Mouse (Mus musculus): ENCODE measurements around the gene Birc3.
A peak's percentile ranks its signal among the peaks of the same experiment; 100 is the strongest.
"Not testable (repeated sequence)": the region's sequence is repeated elsewhere in the genome, so short reads cannot be mapped to it uniquely, and the experiment has no call there.

The Birc3 gene

DNA sequence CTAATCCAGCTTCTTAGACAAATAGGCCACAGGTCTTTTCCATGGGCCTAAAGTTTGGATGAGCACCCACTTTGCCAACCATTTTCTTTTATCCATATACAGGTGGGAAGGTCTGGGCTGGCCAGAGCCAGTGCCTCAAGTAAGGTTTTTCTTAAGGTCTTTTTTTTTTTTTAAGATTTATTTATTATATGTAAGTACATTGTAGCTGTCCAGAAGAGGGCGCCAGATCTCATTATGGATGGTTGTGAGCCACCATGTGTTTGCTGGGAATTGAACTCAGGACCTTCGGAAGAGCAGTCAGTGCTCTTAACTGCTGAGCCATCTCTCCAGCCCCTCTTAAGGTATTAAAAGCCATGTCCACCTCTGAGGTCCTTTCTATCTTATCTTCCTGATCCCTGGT is 6.0 kb downstream of the Birc3 start:
- not testable (repeated sequence) for DNase-seq

DNA sequence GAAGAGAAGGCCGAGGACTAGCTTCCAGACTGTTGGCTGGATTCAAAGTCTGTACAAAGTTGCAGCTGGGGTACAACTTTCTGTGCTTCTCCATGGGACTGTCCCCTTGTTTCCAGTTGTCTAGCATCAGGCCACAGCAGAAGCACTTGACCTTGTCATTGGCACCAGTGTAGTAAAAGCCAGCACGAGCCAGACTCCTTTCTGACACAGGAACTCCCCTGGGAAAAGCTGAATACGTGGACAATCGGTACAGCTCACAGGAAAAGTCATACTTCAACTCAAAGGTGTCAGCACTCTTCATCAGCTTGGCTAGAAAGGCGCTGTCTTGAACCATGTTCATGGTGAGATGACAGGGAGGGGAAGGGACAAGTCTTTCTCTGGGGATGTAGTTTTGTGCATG is 12.0 kb downstream of the Birc3 start:
- no peak for DNase-seq

DNA sequence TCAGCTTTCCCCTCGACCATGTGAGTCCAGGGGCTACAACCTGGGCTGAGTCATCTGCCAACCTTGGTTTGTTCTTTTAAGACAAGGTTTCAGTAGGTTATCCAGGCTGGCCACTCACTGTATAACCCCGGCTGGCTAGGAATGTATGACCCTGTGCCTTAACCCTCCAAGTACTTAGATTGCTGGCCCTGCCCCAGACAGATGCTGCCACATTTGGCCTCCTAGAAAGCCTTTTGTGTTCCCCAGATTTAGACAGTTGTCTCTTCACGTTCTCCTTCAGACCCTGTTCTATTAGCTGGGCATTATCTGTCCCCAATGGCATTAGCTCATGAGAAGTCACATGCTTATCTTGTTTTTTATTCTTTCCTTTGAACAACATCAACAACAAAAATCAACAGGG is 17.1 kb downstream of the Birc3 start:
- DNase-seq = no peak

DNA sequence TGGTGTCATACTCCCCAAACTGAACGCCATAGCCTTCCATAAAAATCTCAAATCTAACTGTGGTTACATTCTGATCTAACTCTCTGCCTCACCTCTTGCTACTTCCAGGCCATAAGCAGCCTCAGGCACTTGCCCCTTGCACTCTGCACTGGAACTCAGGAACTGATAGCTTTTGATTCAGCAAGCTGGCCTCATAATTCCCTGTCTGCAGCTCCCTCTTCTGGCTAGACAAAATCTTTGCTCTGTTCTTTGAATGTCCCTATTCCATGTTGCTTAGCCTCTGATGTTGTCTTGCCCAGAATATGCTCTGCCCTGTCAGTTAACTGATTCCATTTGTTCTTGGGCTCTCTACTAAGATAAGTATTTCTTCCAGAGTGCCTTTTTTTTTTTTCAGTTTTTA is 17.6 kb downstream of the Birc3 start:
- peak; percentile 61 for DNase-seq

DNA sequence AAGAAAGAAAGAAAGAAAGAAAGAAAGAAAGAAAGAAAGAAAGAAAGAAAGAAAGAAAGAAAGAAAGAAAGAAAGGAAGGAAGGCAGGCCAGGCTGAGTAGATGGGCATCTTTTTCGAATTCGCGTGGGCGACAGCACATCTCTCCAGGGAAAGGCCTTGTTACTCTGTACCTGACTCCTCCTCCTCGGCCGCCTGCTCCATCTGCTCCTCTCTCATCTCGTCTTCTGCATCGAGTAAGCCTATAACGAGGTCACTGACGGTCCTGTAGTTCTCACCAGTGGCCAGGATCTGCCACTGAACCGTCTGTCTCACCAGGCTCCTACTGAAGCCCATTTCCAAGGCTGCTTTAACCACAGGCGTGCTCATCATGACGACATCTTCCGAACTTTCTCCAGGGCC is 18.8 kb downstream of the Birc3 start:
- not testable (repeated sequence) for DNase-seq

GRCm38 (mm10) chr9:7852346-7853230 is 20.4 kb downstream of the Birc3 start:
- DNase-seq = no peak

DNA sequence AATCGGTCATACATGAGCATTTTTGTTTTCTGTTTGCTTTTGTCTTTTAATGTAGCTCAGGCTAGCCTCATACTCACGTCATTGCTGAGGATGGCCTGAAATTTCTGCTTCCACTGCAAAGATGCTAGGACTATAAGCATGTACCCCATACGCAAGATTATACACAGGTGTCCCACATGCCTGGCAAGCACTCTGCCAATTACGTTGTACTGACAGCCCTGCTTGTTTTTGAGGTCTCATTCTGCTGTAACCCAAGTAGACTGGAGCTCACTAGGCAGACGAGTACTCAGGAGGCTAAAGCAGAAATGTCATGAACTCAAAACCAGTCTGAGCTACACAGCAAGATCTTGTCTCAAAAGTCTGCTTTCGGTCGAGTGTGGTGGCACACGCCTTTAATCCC is 21.1 kb downstream of the Birc3 start:
- DNase-seq = no peak

- no peak for DNase-seq
Measured at GRCm38 (mm10) chr9:7848191-7848590, 24.8 kb downstream of the Birc3 start.

DNA sequence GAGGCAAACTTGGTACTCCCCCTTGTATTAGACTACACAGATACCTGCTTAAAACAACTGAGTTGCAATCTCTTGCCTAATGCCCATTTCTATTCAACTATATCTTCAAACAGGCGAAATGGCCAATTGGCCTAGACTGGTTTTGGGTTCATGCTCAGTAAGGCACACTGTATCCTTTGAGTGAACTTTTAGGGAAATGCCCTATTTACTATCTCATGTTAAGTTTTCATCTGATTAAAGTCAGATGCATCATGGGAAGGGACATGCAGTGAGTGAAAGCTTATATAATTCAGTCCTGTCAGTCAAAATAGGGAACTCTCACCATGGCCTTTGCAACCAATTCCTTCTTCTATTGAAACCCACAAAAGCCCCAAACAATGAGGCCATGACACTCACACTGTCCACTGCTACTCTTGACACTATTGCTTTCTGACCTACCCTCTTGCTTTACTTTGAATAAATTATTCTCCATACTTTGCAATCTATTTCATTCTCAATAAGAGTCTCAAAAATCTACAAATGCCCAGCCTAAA is 26.3 kb downstream of the Birc3 start:
- no peak for DNase-seq

- DNase-seq = no peak
Measured at GRCm38 (mm10) chr9:7845216-7845895, 27.6 kb downstream of the Birc3 start.

- DNase-seq = no peak
Measured at GRCm38 (mm10) chr9:7841221-7841620, 31.8 kb downstream of the Birc3 start.

DNA sequence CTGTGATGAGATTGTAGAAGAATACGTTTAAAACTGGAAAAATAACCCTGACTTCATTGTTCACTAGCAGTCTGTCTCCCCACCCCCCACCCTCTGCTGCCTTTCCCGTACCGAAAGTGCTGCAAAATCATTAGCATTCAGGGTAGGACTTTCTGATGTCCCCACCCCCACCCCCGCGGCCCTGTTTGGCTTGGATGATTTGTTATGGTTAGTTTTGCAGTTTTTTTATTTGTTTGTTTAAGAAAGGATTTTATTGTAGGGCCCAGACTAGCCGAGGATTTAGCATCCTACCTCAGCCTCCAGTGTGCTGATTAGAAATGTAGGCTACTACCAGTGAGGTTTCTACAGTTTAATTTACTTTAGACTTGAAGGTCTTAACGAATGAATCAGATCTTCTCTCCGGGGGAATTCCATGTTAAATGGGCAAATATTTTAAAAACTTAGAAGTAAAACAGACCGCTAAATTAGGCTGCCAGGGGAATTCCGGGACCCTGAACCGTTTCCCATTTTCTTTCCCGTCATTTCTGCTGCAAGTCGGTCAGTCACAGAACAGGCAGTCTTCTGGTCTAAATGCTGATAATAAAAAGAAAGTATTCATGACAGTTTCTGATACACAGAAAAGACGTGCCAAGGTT is 35.1 kb downstream of the Birc3 start:
- no peak for DNase-seq

DNA sequence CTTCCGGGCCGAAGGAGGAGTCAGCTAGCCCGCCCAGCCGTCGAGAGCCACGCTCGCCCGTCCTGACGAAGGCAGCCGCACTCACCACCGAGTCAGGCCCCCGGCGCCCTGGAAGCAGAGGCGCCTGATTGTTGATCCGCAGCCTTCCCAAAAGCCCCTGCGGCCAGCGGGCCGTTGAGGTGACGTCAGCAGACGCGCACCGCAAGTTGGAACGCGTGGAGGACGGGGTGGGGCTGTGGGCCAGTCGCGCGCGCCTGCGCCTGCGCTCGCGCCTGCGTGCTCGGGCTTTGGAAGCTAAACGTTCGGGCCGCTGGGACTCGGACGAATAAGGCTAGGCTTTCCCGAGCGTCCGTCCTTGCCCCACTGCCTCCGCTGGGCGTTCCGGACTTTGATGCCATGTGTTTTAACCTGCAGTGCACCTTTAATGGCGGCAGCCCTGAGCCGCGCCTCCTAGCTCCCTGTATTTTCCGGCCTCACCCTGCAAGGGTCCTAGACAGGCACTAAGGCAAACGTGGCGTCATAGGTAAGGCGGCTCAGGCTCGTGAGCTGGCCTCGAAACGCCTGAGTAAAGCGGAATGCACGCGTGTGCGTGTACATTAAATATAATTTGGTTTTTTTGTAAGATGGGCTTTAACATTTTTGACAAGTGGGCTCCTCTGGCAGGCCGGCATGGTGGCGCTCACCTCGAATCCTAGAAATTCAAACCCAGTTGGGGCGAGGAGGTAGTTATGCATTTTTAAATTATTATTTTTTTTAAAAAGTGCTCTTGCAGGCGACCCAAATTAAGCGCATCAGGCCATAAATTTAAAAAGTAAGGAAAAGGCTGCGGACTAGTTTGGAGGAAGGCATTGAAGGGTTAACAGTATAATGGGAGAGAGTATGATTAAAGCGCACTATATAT is 35.8 kb downstream of the Birc3 start, which contains the start of gene Birc2:
Gene Birc2 (minus strand): TSS at position 160 of the 901 bp plus-strand sequence.
- DNase-seq = peak; percentile 97

DNA sequence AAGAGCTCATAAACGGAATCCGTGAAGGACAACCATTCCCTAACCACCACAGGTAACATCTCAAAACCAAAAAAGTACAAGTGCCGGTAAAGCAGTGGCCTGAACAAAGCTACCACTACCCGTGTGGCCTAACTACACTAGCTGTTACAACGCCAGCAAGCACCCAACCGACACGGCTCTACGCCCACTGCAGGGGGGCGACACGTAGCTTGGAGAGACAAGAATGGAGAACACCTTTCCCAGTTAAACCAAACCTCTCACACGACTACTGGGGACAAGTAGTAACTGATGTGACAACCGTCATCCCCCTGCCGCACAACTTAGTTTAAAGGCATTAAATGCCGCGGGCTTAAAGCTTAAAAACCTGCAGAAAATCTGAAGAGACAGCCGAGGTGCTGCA is 36.7 kb downstream of the Birc3 start:
- DNase-seq = peak; percentile 45

DNA sequence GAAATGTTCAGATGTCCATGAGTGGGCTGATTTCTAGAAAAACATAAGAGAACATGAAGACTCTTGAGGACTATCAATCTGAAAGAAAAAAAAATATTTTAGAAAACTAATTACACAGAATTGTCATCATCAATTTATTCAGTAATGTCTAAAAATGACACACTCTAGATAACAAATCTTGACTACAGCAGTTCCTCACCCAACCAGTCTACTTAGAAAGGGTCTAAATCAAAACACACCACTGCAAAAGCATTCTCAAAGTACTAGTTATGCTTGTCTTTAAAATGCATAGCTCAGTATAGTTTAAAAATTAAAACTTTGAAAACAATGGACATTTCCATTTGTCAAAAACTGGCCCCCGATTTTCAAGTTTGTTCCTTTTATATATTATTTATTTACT is 37.7 kb downstream of the Birc3 start:
- no peak for DNase-seq

DNA sequence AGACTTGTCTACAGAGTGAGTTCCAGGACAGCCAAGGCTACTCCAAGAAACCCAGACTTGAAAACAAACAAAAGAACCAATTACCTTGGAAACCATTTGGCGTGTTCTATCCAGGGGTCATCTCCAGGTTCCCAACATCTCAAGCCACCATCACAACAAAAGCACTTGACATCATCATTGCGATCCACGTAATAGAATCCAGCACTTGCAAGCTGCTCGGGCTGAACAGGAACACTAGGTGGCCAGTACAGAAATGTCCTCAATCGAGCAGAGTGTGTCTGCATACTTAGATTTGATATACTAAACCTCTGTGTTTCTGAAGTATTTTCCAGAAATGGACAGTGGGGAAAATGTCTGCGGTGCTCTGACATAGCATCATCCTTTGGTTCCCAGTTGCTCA is 39.6 kb downstream of the Birc3 start:
- DNase-seq = no peak

DNA sequence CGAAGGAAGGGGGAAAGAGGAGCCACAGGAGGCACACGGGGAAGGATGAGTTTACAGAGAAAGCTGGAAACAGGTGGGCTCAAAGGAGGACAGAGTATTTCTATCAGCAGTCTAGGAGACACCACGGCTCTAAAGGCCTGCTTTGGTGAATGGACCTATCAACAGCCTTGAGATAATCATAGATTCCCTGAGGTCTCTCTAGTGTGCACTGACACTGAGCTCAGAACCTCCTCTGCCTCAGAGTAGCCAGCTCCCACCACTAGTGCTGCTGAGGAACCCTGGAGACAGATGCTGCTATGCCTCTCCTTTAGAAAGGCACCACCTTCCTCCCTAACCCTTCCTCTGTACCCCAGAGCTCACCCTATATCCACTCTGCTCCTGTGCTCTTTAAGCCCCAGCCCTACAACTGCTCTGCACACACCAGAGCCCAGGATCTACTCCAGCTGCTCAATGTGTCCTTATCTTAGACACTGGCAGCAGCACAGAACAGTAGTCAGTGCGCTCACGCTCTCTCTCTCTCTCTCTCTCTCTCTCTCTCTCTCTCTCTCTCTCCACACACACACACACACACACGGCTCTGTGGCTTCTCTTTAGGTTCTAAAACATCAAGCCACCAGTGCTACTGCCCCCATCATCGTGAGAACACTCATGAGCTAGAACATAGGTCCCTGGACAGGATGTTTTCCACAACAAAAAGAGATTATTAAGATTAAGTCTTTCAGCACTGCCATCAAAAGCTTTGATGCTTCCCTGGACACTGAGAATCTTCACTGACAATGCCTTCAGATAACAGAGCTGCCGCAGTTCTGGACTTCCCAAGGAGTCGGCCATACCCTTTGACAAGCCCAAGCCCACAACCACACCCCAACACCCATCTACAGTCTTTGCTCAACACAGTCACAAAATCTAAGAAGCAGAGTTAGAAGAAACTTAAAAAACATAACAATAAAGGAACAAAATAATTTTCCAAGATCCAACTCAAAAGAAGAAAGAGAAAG is 43.2 kb downstream of the Birc3 start:
- no peak for DNase-seq

- DNase-seq = no peak
Measured at GRCm38 (mm10) chr9:7828706-7829105, 44.3 kb downstream of the Birc3 start.

DNA sequence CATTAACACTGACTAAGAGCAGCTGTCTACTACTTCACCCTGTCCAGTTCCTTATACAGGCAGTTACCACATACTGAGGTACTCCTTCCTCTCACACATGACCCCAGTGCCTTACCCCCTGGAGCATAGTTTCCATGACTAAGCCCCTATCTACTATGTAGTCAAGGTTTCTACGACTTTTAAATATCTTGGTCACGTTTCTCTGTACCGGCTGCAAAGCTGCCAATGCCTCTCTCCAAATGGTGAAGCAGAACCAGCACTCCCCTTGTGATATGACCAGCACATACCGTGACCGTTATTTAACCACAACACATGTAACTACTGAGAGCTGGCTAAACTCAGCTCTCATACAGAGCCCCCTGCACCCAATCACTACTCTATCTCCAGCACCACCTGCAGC is 48.1 kb downstream of the Birc3 start:
- DNase-seq = no peak

GRCm38 (mm10) chr9:7822758-7823157 is 50.2 kb downstream of the Birc3 start:
- no peak for DNase-seq

DNA sequence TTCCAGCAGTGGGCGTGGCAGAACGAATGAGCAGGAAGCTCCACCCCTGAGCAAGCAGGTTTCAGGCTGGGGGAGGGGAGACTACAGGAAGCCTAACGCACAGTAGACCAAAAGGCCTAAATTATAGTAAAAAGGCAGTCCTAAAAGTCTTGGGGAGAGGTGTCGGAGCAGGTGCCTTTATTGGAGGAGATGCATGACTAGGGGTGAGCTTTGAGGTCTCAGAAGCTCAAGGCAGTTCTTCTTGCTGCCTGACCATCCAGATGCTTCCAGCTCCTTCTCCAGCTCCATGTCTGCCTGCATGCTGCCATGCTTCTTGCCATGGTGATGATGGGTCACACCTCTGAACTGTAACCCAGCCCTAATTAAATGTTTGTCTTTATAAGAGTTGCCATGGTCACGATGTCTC is 67.9 kb downstream of the Birc3 start:
- DNase-seq = no peak
